Mouse (Mus musculus) embryonic fibroblast, embryonic 13.5 days (primary cell): ENCODE measurements around the gene Jun.

Source experiments
- CTCF ChIP-seq: IDR thresholded peaks from 2 replicates; pipeline ENCODE4 v1.5.1; 2011; ENCODE audit warnings: mild to moderate bottlenecking, control low read depth, low read length, moderate library complexity, borderline replicate concordance; ENCODE audit not compliant: insufficient read depth
- POLR2A ChIP-seq: IDR thresholded peaks from 2 replicates; pipeline ENCODE4 v1.6.1; 2011; ENCODE audit warnings: low read depth, mild to moderate bottlenecking, control low read depth, low read length, moderate library complexity

DNA sequence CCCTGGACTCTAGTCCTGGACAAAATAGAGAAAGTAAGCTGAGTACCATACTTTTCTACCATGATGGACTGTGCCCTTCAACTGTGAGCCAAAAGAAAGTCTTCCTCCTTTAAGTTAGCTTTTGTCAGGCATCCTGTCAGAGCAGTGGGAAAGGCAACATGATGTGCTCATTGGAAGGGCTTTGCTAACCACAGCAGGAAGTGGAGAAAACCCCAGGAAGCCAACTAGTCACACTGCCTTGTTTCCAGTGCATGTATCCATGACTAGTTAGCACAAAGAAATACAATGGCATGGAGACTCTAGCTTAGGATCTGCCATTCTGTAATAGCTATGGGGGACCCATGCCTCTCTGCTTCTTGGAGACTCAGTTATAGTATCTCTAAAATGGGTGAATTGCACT, 37.9 kb upstream of the Jun start:
- no peak for TF ChIP-seq CTCF
- TF ChIP-seq POLR2A: no peak
